In genomic region chr2:24427866-24428675, GRCm38 (mm10) we compare ENCODE assay signal across 15 mouse cellular contexts. TPM values are rescaled to one million over a fixed set of nuclear protein-coding genes. Genes with fewer than 3 reads are reported as not detected.
DNase-seq lines count a peak whose midpoint lies in the region; ATAC-seq and TF ChIP-seq lines count a peak whose summit lies in the region.
"Had no signal": no experiment of that assay in that cellular context is flagged by ENCODE, and none has a peak within 500 bp of the region (broad histone marks: within the 10 kb centered on the region; RNA-seq: fewer than 3 reads in every experiment).

No protein-coding gene starts in this region.

- H3K27me3 ChIP-seq in intestine, embryonic 16.5 days (replicated peaks; ENCODE audit: control insufficient read depth, insufficient read depth, low read length): no peaks in the 10 kb centered on the region
- H3K27me3 ChIP-seq in intestine, postnatal 0 days (replicated peaks; ENCODE audit: control insufficient read depth, insufficient read depth, low read length): no peaks in the 10 kb centered on the region
- H3K27me3 ChIP-seq in forebrain, postnatal 0 days (ENCODE audit: insufficient read depth, low read length): no peaks in the 10 kb centered on the region
- no peaks in the 10 kb centered on the region for H3K27me3 ChIP-seq in neural tube, embryonic 15.5 days (replicated peaks)
- H3K27me3 ChIP-seq: CH12.LX had no signal

- H3K27ac ChIP-seq in intestine, embryonic 16.5 days (ENCODE audit: low read length): no peak overlapping the region
- H3K27ac ChIP-seq in intestine, postnatal 0 days (ENCODE audit: low read depth, low read length): no peak overlapping the region
- H3K27ac ChIP-seq in forebrain, postnatal 0 days (ENCODE audit: low read depth, low read length): no peak overlapping the region
- peak overlapping the region; percentile 78 for H3K27ac ChIP-seq in neural tube, embryonic 15.5 days (replicated peaks)

- no peak for DNase-seq in forebrain, postnatal 0 days
- DNase-seq in kidney, postnatal 25 days: peak; percentile 66 to 85
- DNase-seq in gastrocnemius, postnatal 4 days (ENCODE audit: low spot score in 2 of 2): no peak
- DNase-seq in heart, postnatal 10 days: no peak
- no peak for DNase-seq in left cerebral cortex, adult 18-20 months (ENCODE audit: low spot score in 2 of 2)
- DNase-seq: cerebellum, adult 11-12 months; heart, adult 18-20 months; lung, adult 2 months; thymus, postnatal 4 days had no signal

- H3K9me3 ChIP-seq in intestine, embryonic 16.5 days (ENCODE audit: control insufficient read depth, low read length): no peaks in the 10 kb centered on the region
- no peaks in the 10 kb centered on the region for H3K9me3 ChIP-seq in intestine, postnatal 0 days (ENCODE audit: control insufficient read depth)
- no peaks in the 10 kb centered on the region for H3K9me3 ChIP-seq in forebrain, postnatal 0 days (ENCODE audit: low read length)
- H3K9me3 ChIP-seq in neural tube, embryonic 15.5 days (replicated peaks): no peaks in the 10 kb centered on the region

- ATAC-seq in intestine, embryonic 16.5 days: 0 out of 2 replicates have a peak, but pooled peaks have one; percentile 26
- no peak for ATAC-seq in intestine, postnatal 0 days
- ATAC-seq in forebrain, postnatal 0 days: peak; percentile 77
- peak; percentile 91 for ATAC-seq in neural tube, embryonic 15.5 days (ENCODE audit: low FRiP score)

- H3K9ac ChIP-seq in intestine, embryonic 16.5 days (ENCODE audit: low read depth, low read length): no peak overlapping the region
- no peak overlapping the region for H3K9ac ChIP-seq in intestine, postnatal 0 days (ENCODE audit: low read depth, low read length)
- H3K9ac ChIP-seq in forebrain, postnatal 0 days: no peak overlapping the region
- no peak overlapping the region for H3K9ac ChIP-seq in neural tube, embryonic 15.5 days (replicated peaks)

- 53% methylated on average over 12 of the region's 12 CpGs for WGBS in intestine, embryonic 16.5 days
- WGBS in intestine, postnatal 0 days: 62% methylated on average over 12 of the region's 12 CpGs
- 14% methylated on average over 12 of the region's 12 CpGs for WGBS in forebrain, postnatal 0 days
- WGBS in neural tube, embryonic 15.5 days: 21% methylated on average over 12 of the region's 12 CpGs

- H3K4me2 ChIP-seq in intestine, embryonic 16.5 days (ENCODE audit: low read depth, low read length): no peak overlapping the region
- H3K4me2 ChIP-seq in intestine, postnatal 0 days (replicated peaks; ENCODE audit: low read depth): no peak overlapping the region
- no peak overlapping the region for H3K4me2 ChIP-seq in forebrain, postnatal 0 days (ENCODE audit: low read depth)
- H3K4me2 ChIP-seq in neural tube, embryonic 15.5 days: 0 out of 2 replicates have a peak overlapping the region, but pooled peaks have one; percentile 4

- TF ChIP-seq CTCF in intestine, postnatal 0 days (IDR thresholded peaks at IDR 0.05; ENCODE audit: low read depth): no peak
- no peak for TF ChIP-seq CTCF in forebrain, postnatal 0 days (IDR thresholded peaks at IDR 0.05; ENCODE audit: low read depth)

- H3K4me3 ChIP-seq in intestine, embryonic 16.5 days (ENCODE audit: low read length): no peak overlapping the region
- no peak overlapping the region for H3K4me3 ChIP-seq in intestine, postnatal 0 days (ENCODE audit: low read depth, low read length)
- no peak overlapping the region for H3K4me3 ChIP-seq in forebrain, postnatal 0 days (ENCODE audit: low read depth, low read length)
- no peak overlapping the region for H3K4me3 ChIP-seq in neural tube, embryonic 15.5 days (replicated peaks)
- H3K4me3 ChIP-seq: erythroblast, embryonic 14.5 days had no signal

- peaks cover 4% of the 10 kb centered on the region for H3K4me1 ChIP-seq in intestine, embryonic 16.5 days (ENCODE audit: control insufficient read depth, insufficient read depth, low read length)
- H3K4me1 ChIP-seq in intestine, postnatal 0 days (replicated peaks; ENCODE audit: control insufficient read depth, insufficient read depth, low read length): no peaks in the 10 kb centered on the region
- no peaks in the 10 kb centered on the region for H3K4me1 ChIP-seq in forebrain, postnatal 0 days (ENCODE audit: insufficient read depth)
- peaks cover 12% of the 10 kb centered on the region for H3K4me1 ChIP-seq in neural tube, embryonic 15.5 days

- intact Hi-C loops in heart, postnatal 10 days (cut with DNase I): no loop called here

- no peaks in the 10 kb centered on the region for H3K36me3 ChIP-seq in intestine, embryonic 16.5 days (ENCODE audit: control insufficient read depth, insufficient read depth, low read length)
- H3K36me3 ChIP-seq in intestine, postnatal 0 days (ENCODE audit: control insufficient read depth, insufficient read depth): no peaks in the 10 kb centered on the region
- H3K36me3 ChIP-seq in forebrain, postnatal 0 days (ENCODE audit: insufficient read depth): no peaks in the 10 kb centered on the region
- no peaks in the 10 kb centered on the region for H3K36me3 ChIP-seq in neural tube, embryonic 15.5 days

RNA-seq across cellular contexts. Expression of gene Pax8, which starts 47.3 kb away (rescaled TPM):
- polyA plus RNA-seq in intestine, embryonic 16.5 days (2015; fragmentation: Nextera tagmentation; extraction: Ambion mirVana): 0.92 and 0.99 TPM in 2 replicates
- 0.52 and 0.64 TPM in 2 replicates for polyA plus RNA-seq in intestine, postnatal 0 days (2015; fragmentation: Nextera tagmentation; extraction: Ambion mirVana)
- not detected in 2 replicates for total RNA-seq in forebrain, postnatal 0 days (2014; rRNA removed)
- 0.18 and 0.19 TPM in 2 replicates for polyA plus RNA-seq in forebrain, postnatal 0 days (2015; fragmentation: Nextera tagmentation; extraction: Ambion mirVana)
- polyA plus RNA-seq in neural tube, embryonic 15.5 days (2015; fragmentation: Nextera tagmentation; extraction: Ambion mirVana): 38.0 and 42.0 TPM in 2 replicates
- total RNA-seq in gastrocnemius, postnatal 4 days (2021): not detected
- not detected for total RNA-seq in heart, postnatal 10 days (2021)
- not detected for total RNA-seq in left cerebral cortex, adult 18-20 months (2021)
- total RNA-seq: heart, adult 18-20 months; left cerebral cortex, postnatal 36 days had no signal
- polyA plus RNA-seq: erythroblast, embryonic 14.5 days; lung, adult 2 months had no signal

Comparison
In these comparisons a context has a peak if more than half of its experiments do, and no peak if none do; other contexts are left out.
1. DNase-seq: peak in kidney, postnatal 25 days (2 of 2); none in forebrain, postnatal 0 days (single experiment), gastrocnemius, postnatal 4 days (0 of 2), heart, postnatal 10 days (0 of 2) and left cerebral cortex, adult 18-20 months (0 of 2).